Mouse (Mus musculus) neural tube, embryonic 14.5 days (tissue): ENCODE results near the gene Mcrip2. TPM values are rescaled to one million over a fixed set of nuclear protein-coding genes. Genes with fewer than 3 reads are reported as not detected.
"Not testable (repeated sequence)": the region's sequence is repeated elsewhere in the genome, so short reads cannot be mapped to it uniquely, and the experiment has no call there.

Experiments
- ATAC-seq: fragments of 200-750 bp; cut with Nextera tagmentation; 2 replicates; pipeline ENCODE4 v1.8.0; 2017; ENCODE audit warnings: low read depth, mild to moderate bottlenecking, moderate TSS enrichment, moderate library complexity
- H3K27ac ChIP-seq: fragments of 300-500 bp; sonication (generic); 2 replicates; pipeline ENCODE4 v1.5.1; 2014; ENCODE audit warnings: low read depth, mild to moderate bottlenecking, control low read depth, low read length, moderate library complexity, mixed read lengths
- H3K27me3 ChIP-seq: fragments of 300-500 bp; sonication (generic); 2 replicates; pipeline ENCODE4 v1.6.1; 2014; ENCODE audit warnings: low read length; ENCODE audit not compliant: control insufficient read depth, insufficient read depth
- H3K36me3 ChIP-seq: fragments of 300-500 bp; sonication (generic); 2 replicates; pipeline ENCODE4 v1.6.1; 2014; ENCODE audit warnings: low read length, mixed read lengths; ENCODE audit not compliant: control insufficient read depth, insufficient read depth
- H3K4me1 ChIP-seq: fragments of 300-500 bp; sonication (generic); 2 replicates; pipeline ENCODE4 v1.6.1; 2014; ENCODE audit warnings: low read length; ENCODE audit not compliant: control insufficient read depth, insufficient read depth
- H3K4me2 ChIP-seq: fragments of 300-500 bp; sonication (generic); 2 replicates; pipeline ENCODE4 v1.6.1; 2014; ENCODE audit warnings: mild to moderate bottlenecking, low read depth, low read length, control low read depth
- H3K4me3 ChIP-seq: fragments of 300-500 bp; sonication (generic); 2 replicates; pipeline ENCODE4 v1.5.1; 2014; ENCODE audit warnings: low read depth, low read length, control low read depth, mixed read lengths
- H3K9ac ChIP-seq: fragments of 300-500 bp; sonication (generic); replicated peaks from 2 replicates; pipeline ENCODE4 v1.6.1; 2014; ENCODE audit warnings: low read depth, mild to moderate bottlenecking, control low read depth, low read length, mixed read lengths
- H3K9me3 ChIP-seq: fragments of 300-500 bp; sonication (generic); 2 replicates; pipeline ENCODE4 v1.6.1; 2016; ENCODE audit warnings: low read length; ENCODE audit not compliant: control insufficient read depth
- WGBS: fragments of 180-500 bp; shearing (Covaris S2); extraction: QIAGEN DNeasy Blood & Tissue Kit; methylation state at CpG from one replicate; pipeline ENCODE4 v1.1.7; 2014; 5-methylcytosine and 5-hydroxymethylcytosine counted together
- polyA plus RNA-seq: library from polyadenylated mRNA; unstranded; fragments of >200 nt; fragmentation: Nextera tagmentation; extraction: Ambion mirVana; gene quantifications from 2 replicates; pipeline ENCODE4 v1.2.1, GENCODE M21; 2014

Gene Mcrip2
- polyA plus RNA-seq, 1 experiment from 2014 or later: 22.4 TPM

DNA sequence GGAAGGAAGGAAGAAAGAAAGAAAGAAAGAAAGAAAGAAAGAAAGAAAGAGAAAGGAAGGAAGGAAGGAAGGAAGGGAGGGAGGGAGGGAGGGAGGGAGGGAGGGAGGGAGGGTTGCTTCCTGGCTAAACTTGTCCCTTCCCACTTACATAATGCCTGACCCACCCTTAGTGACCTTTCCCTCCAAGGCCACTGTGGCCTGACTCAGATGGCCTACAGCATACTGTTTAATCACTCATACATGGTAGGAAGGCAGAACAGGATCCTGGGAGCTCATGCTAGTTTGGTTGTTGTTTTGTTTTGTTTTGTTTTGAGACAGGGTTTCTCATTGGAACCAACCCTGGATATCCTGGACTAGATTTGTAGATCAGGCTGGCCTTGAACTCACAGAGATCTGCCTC lies 3.0 kb upstream of the Mcrip2 start:
- H3K4me1 ChIP-seq: peaks cover 17% of the 10 kb centered on the region
- not testable (repeated sequence) for H3K27ac ChIP-seq, H3K9me3 ChIP-seq, H3K36me3 ChIP-seq, H3K9ac ChIP-seq, H3K27me3 ChIP-seq, H3K4me3 ChIP-seq, ATAC-seq, H3K4me2 ChIP-seq

DNA sequence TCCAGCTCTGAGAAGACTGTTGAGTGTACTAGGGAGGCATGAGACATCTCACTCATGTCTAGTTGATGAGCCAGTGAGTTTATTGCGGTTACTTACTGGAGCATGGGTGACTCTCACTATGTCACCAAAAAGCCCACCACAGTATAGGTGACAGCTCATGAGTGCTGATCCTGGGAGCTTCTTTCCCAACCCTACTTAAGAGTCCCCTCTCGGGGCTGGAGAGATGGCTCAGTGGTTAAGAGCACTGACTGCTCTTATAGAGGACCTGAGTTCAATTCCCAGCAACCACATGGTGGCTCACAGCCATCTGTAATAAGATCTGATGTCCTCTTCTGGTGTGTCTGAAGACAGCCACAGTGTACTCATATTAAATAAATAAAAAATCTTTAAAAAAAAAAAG lies 1.4 kb upstream of the Mcrip2 start:
- H3K4me3 ChIP-seq: no peak overlapping the region
- H3K27ac ChIP-seq: no peak overlapping the region
- H3K27me3 ChIP-seq: no peaks in the 10 kb centered on the region
- H3K9ac ChIP-seq: no peak overlapping the region
- no peak for ATAC-seq
- no peak overlapping the region for H3K4me2 ChIP-seq
- WGBS: 89% methylated on average over 2 of the region's 2 CpGs
- H3K36me3 ChIP-seq: no peaks in the 10 kb centered on the region
- H3K4me1 ChIP-seq: peaks cover 10% of the 10 kb centered on the region
- H3K9me3 ChIP-seq: no peaks in the 10 kb centered on the region

DNA sequence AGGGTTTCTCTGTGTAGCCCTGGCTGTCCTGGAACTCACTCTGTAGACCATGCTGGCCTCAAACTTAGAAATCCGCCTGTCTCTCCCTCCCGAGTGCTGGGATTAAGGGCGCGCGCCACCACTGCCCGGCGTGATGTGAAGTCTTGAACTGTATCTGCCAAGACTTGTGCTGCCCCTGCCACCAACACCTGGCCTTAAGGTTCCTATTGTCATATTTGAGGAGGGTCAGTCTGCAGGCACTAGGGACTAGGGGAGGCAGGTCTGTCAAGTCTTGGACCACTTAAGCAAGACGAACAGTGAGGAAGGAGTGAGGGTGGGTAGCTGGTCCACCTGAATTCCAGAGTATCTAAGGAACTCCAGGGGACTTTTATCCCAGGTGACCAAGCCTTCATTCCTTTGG lies 934 bp upstream of the Mcrip2 start:
- H3K9ac ChIP-seq: no peak overlapping the region
- H3K9me3 ChIP-seq: no peaks in the 10 kb centered on the region
- ATAC-seq: no peak
- no peak overlapping the region for H3K4me3 ChIP-seq
- H3K27me3 ChIP-seq: no peaks in the 10 kb centered on the region
- H3K4me1 ChIP-seq: peaks cover 10% of the 10 kb centered on the region
- no peak overlapping the region for H3K4me2 ChIP-seq
- no peak overlapping the region for H3K27ac ChIP-seq
- H3K36me3 ChIP-seq: no peaks in the 10 kb centered on the region
- 93% methylated on average over 8 of the region's 8 CpGs for WGBS

DNA sequence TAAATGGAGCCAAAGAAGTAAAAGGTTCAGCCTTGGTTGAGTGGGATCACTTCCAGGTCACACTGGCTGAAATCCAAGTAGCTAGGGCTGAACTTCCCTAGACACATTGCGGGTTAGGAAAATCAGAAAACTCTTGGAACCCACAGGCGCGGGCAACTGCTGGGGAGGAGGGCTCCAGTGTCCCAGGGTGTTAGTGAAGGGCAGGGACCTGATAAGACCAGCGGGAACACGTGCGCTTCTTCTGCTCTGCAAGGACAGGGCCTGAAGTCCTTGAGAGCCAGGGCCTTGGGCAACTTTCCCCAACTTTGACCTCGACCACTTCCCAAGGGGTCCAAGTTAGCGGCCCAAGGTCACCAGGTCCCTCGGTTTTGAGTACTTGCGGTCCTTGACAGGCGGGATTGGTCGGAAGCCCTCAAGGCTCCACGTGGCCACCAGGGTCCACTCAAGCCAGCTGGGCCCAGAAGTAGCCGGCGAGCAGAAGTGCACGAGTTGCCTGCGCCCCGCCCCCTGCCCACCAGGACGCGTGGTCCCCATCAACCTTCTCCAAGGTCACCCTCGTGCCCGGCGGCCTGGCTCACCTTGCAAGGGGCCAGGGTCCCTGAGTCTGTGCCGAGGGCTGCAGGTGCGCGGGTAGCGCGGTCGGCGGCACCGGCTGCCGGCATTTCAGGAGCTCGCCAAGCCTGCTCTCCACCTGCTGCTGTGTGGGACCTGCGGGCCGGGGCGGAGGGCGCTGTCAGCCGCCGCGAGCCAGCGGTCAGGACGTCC lies 546 bp downstream of the Mcrip2 start:
- peak overlapping the region; percentile 68 for H3K4me3 ChIP-seq
- no peaks in the 10 kb centered on the region for H3K36me3 ChIP-seq
- H3K9me3 ChIP-seq: no peaks in the 10 kb centered on the region
- no peak overlapping the region for H3K27ac ChIP-seq
- WGBS: 2% methylated on average over 42 of the region's 42 CpGs
- peak overlapping the region; percentile 61 for H3K9ac ChIP-seq
- no peaks in the 10 kb centered on the region for H3K27me3 ChIP-seq
- ATAC-seq: peak; percentile 53
- H3K4me2 ChIP-seq: peak overlapping the region; percentile 74
- H3K4me1 ChIP-seq: peaks cover 6% of the 10 kb centered on the region

DNA sequence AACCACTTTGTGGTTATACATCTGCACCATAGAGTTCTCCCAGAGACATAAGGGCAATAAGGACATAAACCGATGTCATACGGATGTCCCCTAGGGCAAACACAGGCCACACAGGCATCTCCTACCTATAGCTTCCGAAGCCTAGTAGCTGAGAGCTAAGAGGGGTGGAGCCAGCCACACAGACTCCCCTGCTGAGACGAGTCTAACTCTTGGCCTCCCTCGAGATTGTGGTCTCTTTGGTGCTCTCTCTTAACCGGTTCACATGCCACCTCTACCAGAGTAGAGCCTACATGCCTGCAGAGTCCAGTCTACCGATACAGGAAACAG lies 1.1 kb downstream of the Mcrip2 start:
- peak overlapping the region; percentile 61; the same call in 1 of the 2 replicates for H3K9ac ChIP-seq
- peaks cover 6% of the 10 kb centered on the region for H3K4me1 ChIP-seq
- WGBS: 13% methylated on average over 7 of the region's 7 CpGs
- H3K4me2 ChIP-seq: peak overlapping the region; percentile 74
- no peaks in the 10 kb centered on the region for H3K9me3 ChIP-seq
- no peak overlapping the region for H3K27ac ChIP-seq
- H3K27me3 ChIP-seq: no peaks in the 10 kb centered on the region
- no peak for ATAC-seq
- H3K36me3 ChIP-seq: no peaks in the 10 kb centered on the region
- peak overlapping the region; percentile 68 for H3K4me3 ChIP-seq

DNA sequence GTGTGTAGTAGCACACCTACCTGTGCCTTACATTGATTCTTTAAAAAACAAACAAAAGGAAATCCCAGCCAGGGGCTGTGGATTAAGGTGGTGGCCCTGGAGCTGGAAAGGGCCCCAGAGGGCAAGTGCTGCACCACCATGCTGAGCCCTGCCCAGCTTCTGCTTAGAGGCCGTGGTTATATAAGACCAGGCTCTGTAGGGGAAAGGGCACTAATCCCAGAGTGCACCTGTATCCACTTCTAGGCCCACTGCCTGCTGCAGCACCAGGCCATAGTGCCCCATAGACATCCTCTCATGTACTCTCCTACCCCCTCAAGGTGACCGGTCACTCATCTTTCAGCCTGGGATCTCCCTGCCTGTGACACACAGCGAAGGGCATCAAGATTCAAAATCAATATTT lies 2.4 kb downstream of the Mcrip2 start:
- WGBS: 94% methylated on average over 3 of the region's 3 CpGs

DNA sequence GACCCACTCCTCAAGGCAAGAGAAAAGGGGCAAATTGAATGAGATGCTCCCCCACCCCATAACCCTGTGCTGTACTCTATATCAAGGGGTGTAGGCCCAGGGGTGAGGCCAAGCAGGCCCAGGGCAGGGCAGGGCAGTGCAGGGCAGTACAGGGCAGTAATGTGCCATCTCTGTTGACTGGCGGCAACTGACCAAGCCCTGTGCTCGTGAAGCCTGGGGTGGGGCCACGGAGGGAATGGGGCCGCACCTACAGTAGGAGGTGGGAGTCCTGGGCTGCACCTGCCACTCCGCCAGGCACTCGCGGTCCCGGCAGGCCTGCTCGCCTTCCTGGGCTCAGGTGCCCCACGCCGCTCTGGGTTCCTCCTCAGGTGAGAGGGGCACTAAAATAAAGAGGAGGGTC lies 3.3 kb downstream of the Mcrip2 start:
- WGBS: 91% methylated on average over 11 of the region's 11 CpGs
- H3K9me3 ChIP-seq: no peaks in the 10 kb centered on the region
- H3K4me3 ChIP-seq: no peak overlapping the region
- no peaks in the 10 kb centered on the region for H3K27me3 ChIP-seq
- no peak overlapping the region for H3K9ac ChIP-seq
- H3K4me2 ChIP-seq: no peak overlapping the region
- no peak for ATAC-seq
- no peak overlapping the region for H3K27ac ChIP-seq
- H3K4me1 ChIP-seq: peaks cover 13% of the 10 kb centered on the region
- no peaks in the 10 kb centered on the region for H3K36me3 ChIP-seq

More for the DNA sequence above, 2.4 kb downstream of the Mcrip2 start:
- Histone ChIP-seq H3K4me3 (no peak overlapping the region), H3K27ac (no peak overlapping the region), H3K4me2 (no peak overlapping the region), H3K9ac (no peak overlapping the region), H3K27me3 (no peaks in the 10 kb centered on the region), H3K9me3 (no peaks in the 10 kb centered on the region), H3K36me3 (no peaks in the 10 kb centered on the region), H3K4me1 (peaks cover 6% of the 10 kb centered on the region)
- ATAC-seq: no peak

DNA sequence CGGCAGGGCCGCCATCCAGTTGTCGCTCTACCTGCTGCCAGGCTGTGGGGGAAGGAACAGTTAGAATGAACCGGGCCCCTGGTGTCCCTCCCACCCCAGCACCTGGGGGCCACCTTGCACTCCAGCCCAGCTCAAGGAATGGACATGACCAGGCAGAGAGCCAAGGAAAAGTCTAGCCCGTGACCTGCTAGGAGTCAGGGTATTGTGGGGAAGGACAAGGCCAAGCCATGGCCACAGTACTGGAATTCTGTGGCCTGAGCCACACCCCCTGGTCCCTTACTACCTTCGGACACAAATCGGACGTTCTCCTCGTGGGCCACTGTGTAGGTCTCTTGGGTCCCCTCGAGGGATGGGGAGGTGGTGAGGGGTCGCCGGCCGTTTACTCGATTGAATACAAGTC lies 4.3 kb downstream of the Mcrip2 start:
- Histone ChIP-seq H3K9ac (no peak overlapping the region), H3K4me2 (no peak overlapping the region), H3K27ac (no peak overlapping the region), H3K4me1 (peaks cover 14% of the 10 kb centered on the region), H3K36me3 (no peaks in the 10 kb centered on the region), H3K9me3 (no peaks in the 10 kb centered on the region), H3K27me3 (no peaks in the 10 kb centered on the region), H3K4me3 (no peak overlapping the region)
- ATAC-seq: no peak
- 95% methylated on average over 14 of the region's 14 CpGs for WGBS

DNA sequence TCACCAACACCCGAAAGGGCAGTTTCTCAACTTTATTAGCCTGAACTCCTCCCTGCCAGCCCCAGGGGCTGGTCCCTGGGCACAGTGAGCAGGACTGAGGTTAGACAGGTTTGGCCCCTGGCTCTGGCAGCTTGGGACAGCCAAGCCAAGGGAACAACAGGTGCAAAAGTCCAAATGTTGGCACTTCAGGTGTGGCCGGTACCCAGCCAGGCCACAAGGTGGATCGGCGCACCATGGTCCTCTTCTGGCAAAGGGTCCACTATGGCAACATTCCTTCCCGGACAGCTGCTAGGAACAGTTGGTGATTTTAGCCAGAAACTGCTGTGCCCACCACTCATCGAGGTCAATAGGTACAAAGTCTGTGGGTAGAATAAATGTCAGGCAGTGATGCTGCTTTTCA lies 4.9 kb downstream of the Mcrip2 start:
- H3K9ac ChIP-seq: no peak overlapping the region
- 89% methylated on average over 6 of the region's 6 CpGs for WGBS
- no peak overlapping the region for H3K4me3 ChIP-seq
- peaks cover 14% of the 10 kb centered on the region for H3K4me1 ChIP-seq
- H3K4me2 ChIP-seq: no peak overlapping the region
- H3K27ac ChIP-seq: no peak overlapping the region
- H3K27me3 ChIP-seq: no peaks in the 10 kb centered on the region
- no peaks in the 10 kb centered on the region for H3K36me3 ChIP-seq
- ATAC-seq: no peak
- no peaks in the 10 kb centered on the region for H3K9me3 ChIP-seq
